Mouse (Mus musculus): Measurements from ENCODE around the gene Gm49366. TPM values are rescaled to one million over a fixed set of nuclear protein-coding genes. Genes with fewer than 3 reads are reported as not detected.
A peak's percentile ranks its signal among the peaks of the same experiment; 100 is the strongest.
"Not testable (repeated sequence)": the region's sequence is repeated elsewhere in the genome, so short reads cannot be mapped to it uniquely, and the experiment has no call there.

Gm49366 gene
- total RNA-seq, 2 experiments from 2014 or later = not detected

GRCm38 (mm10) chr12:84030659-84031332 is 7.9 kb upstream of the Gm49366 start:
- peak; percentile 91 for ATAC-seq (replicated peaks; ENCODE audit: poor library complexity, severe bottlenecking)

- ATAC-seq (replicated peaks; ENCODE audit: poor library complexity, severe bottlenecking) = no peak
Measured at GRCm38 (mm10) chr12:84032854-84033253, 5.9 kb upstream of the Gm49366 start.

- ATAC-seq (replicated peaks; ENCODE audit: poor library complexity, severe bottlenecking) = 0 out of 2 replicates have a peak, but pooled peaks have one; percentile 9
Measured at GRCm38 (mm10) chr12:84033302-84033701, 5.4 kb upstream of the Gm49366 start.

- ATAC-seq (replicated peaks; ENCODE audit: poor library complexity, severe bottlenecking) = peak; percentile 60
Measured at GRCm38 (mm10) chr12:84034108-84034507, 4.6 kb upstream of the Gm49366 start.

GRCm38 (mm10) chr12:84038241-84038640 is 494 bp upstream of the Gm49366 start, which contains the start of gene Acot4:
TSS of gene Acot4 (plus strand) at chr12:84038379.
- peak; percentile 48 for ATAC-seq (replicated peaks; ENCODE audit: poor library complexity, severe bottlenecking)

GRCm38 (mm10) chr12:84042248-84042647 is 3.5 kb downstream of the Gm49366 start:
- no peak for ATAC-seq (replicated peaks; ENCODE audit: poor library complexity, severe bottlenecking)

- no peak for ATAC-seq (replicated peaks; ENCODE audit: poor library complexity, severe bottlenecking)
Measured at GRCm38 (mm10) chr12:84044045-84044444, 5.3 kb downstream of the Gm49366 start.

- ATAC-seq (replicated peaks; ENCODE audit: poor library complexity, severe bottlenecking) = no peak
Measured at GRCm38 (mm10) chr12:84046906-84047305, 8.2 kb downstream of the Gm49366 start.

- ATAC-seq (replicated peaks; ENCODE audit: poor library complexity, severe bottlenecking) = not testable (repeated sequence)
Measured at GRCm38 (mm10) chr12:84050744-84051143, 12.0 kb downstream of the Gm49366 start.

GRCm38 (mm10) chr12:84051937-84052474 is 13.3 kb downstream of the Gm49366 start, which contains the start of gene Acot3:
TSS of gene Acot3 (plus strand) at chr12:84052144.
- no peak for ATAC-seq (replicated peaks; ENCODE audit: poor library complexity, severe bottlenecking)

GRCm38 (mm10) chr12:84052609-84053008 is 13.9 kb downstream of the Gm49366 start:
- ATAC-seq (replicated peaks; ENCODE audit: poor library complexity, severe bottlenecking) = no peak

GRCm38 (mm10) chr12:84053173-84053572 is 14.4 kb downstream of the Gm49366 start:
- no peak for ATAC-seq (replicated peaks; ENCODE audit: poor library complexity, severe bottlenecking)

GRCm38 (mm10) chr12:84053679-84054391 is 15.1 kb downstream of the Gm49366 start:
- peak; percentile 35; the same call in 1 of the 2 replicates for ATAC-seq (replicated peaks; ENCODE audit: poor library complexity, severe bottlenecking)

- peak; percentile 52 for ATAC-seq (replicated peaks; ENCODE audit: poor library complexity, severe bottlenecking)
Measured at GRCm38 (mm10) chr12:84060946-84061345, 22.2 kb downstream of the Gm49366 start.

- ATAC-seq (replicated peaks; ENCODE audit: poor library complexity, severe bottlenecking) = no peak
Measured at GRCm38 (mm10) chr12:84062336-84062735, 23.6 kb downstream of the Gm49366 start.

- ATAC-seq (replicated peaks; ENCODE audit: poor library complexity, severe bottlenecking) = no peak
Measured at GRCm38 (mm10) chr12:84063228-84063627, 24.5 kb downstream of the Gm49366 start.

- no peak for ATAC-seq (replicated peaks; ENCODE audit: poor library complexity, severe bottlenecking)
Measured at GRCm38 (mm10) chr12:84063833-84064232, 25.1 kb downstream of the Gm49366 start.

- ATAC-seq (replicated peaks; ENCODE audit: poor library complexity, severe bottlenecking) = no peak
Measured at GRCm38 (mm10) chr12:84064621-84065020, 25.9 kb downstream of the Gm49366 start.

GRCm38 (mm10) chr12:84067752-84068151 is 29.0 kb downstream of the Gm49366 start:
- no peak for ATAC-seq (replicated peaks; ENCODE audit: poor library complexity, severe bottlenecking)

- ATAC-seq (replicated peaks; ENCODE audit: poor library complexity, severe bottlenecking) = no peak
Measured at GRCm38 (mm10) chr12:84068296-84068695, 29.6 kb downstream of the Gm49366 start.

GRCm38 (mm10) chr12:84068986-84069385 is 30.3 kb downstream of the Gm49366 start, which contains the start of gene Acot5:
TSS of gene Acot5 (plus strand) at chr12:84069325.
- ATAC-seq (replicated peaks; ENCODE audit: poor library complexity, severe bottlenecking) = no peak
